Mouse (Mus musculus): ENCODE data around the gene Adgb.

DNA sequence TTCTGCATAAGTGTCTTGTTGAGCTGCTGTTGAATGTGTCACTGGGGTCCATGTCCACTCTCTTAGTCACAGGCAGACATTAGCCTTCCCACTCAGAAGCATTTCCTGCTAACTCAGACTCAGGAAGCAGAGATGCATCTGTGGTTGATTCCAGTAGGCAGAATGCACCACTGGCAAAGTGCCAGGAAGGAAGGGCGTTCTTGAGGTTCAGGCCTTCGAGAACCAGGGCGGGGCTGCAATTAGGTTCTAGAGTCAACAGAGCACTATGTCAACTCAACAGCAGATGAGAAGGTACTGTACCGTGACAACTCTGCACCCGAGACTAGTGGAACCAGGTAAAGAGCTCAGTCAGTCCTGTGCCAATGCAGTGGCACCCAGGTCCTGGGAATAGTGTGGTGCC is 164.7 kb downstream of the Adgb start:
- peak; percentile 30; the same call in 1 of the 2 replicates for TF ChIP-seq EP300 (IDR thresholded peaks at IDR 0.05)
- TF ChIP-seq CTCF (IDR thresholded peaks at IDR 0.05) = no peak

Data from lung, postnatal 0 days (tissue).